Mouse (Mus musculus) neural tube, embryonic 11.5 days (tissue): ENCODE results near the gene Ednrb. TPM values are rescaled to one million over a fixed set of nuclear protein-coding genes. Genes with fewer than 3 reads are reported as not detected.

Source experiments
- polyA plus RNA-seq: library from polyadenylated mRNA; unstranded; fragments of >200 nt; fragmentation: Nextera tagmentation; extraction: Ambion mirVana; gene quantifications from 2 replicates; pipeline ENCODE4 v1.2.1, GENCODE M21; 2014

Ednrb gene
- polyA plus RNA-seq, 1 experiment from 2014 or later: 179 TPM

Other genes with a start within 250 kb of the Ednrb start
- gene Slain1, start 194.2 kb downstream of the Ednrb start, polyA plus RNA-seq: 14.8 and 15.3 TPM in 2 replicates